Comparison of ENCODE assay signal across 9 mouse cellular contexts in genomic region chr19:14871178-14871867, GRCm38 (mm10).
DNase-seq lines count a peak whose midpoint lies in the region; ATAC-seq and TF ChIP-seq lines count a peak whose summit lies in the region.
"Had no signal": no experiment of that assay in that cellular context is flagged by ENCODE, and none has a peak within 500 bp of the region (broad histone marks: within the 10 kb centered on the region; RNA-seq: fewer than 3 reads in every experiment).

No protein-coding gene starts in this region.

- no peak for TF ChIP-seq POLR2A in kidney, adult 2 months (IDR thresholded peaks at IDR 0.05; ENCODE audit: low read depth, low read length)

- no peaks in the 10 kb centered on the region for H3K36me3 ChIP-seq in lung, embryonic 16.5 days (ENCODE audit: control insufficient read depth, insufficient read depth, low read length)
- no peaks in the 10 kb centered on the region for H3K36me3 ChIP-seq in embryonic facial prominence, embryonic 14.5 days (ENCODE audit: control insufficient read depth, insufficient read depth, low read length)
- H3K36me3 ChIP-seq in kidney, adult 2 months (ENCODE audit: control insufficient read depth, insufficient read depth, low read length) = no peaks in the 10 kb centered on the region

- intact Hi-C loops in left cerebral cortex, postnatal 4 days (cut with DNase I) = no loop called here
- intact Hi-C loops in gastrocnemius, adult 2 months (cut with DNase I) = no loop called here

- WGBS in lung, embryonic 16.5 days = 17% methylated on average over 7 of the region's 7 CpGs
- WGBS in embryonic facial prominence, embryonic 14.5 days = 11% methylated on average over 7 of the region's 7 CpGs
- WGBS in kidney, adult 2 months = 12% methylated on average over 7 of the region's 7 CpGs

- no peaks in the 10 kb centered on the region for H3K27me3 ChIP-seq in lung, embryonic 16.5 days (ENCODE audit: control insufficient read depth, insufficient read depth, low read depth, low read length)
- no peaks in the 10 kb centered on the region for H3K27me3 ChIP-seq in embryonic facial prominence, embryonic 14.5 days (replicated peaks; ENCODE audit: control insufficient read depth, insufficient read depth, low read length)
- H3K27me3 ChIP-seq in kidney, adult 2 months (replicated peaks; ENCODE audit: control insufficient read depth, insufficient read depth, low read length) = no peaks in the 10 kb centered on the region

- H3K9me3 ChIP-seq in lung, embryonic 16.5 days (ENCODE audit: control insufficient read depth, low read length) = no peaks in the 10 kb centered on the region
- H3K9me3 ChIP-seq in embryonic facial prominence, embryonic 14.5 days (ENCODE audit: control insufficient read depth, low read length) = no peaks in the 10 kb centered on the region

- DNase-seq in lung, adult 18-20 months = no peak
- peak; percentile 74 for DNase-seq in embryonic facial prominence, embryonic 14.5 days (ENCODE audit: low spot score)
- peak; percentile 15 for DNase-seq in left cerebral cortex, postnatal 4 days
- DNase-seq in retina, postnatal 1 day = peak; percentile 88
- DNase-seq in ovary, postnatal 14 days (ENCODE audit: low spot score) = no peak
- no peak for DNase-seq in gastrocnemius, adult 2 months
- DNase-seq in kidney, adult 2 months = no peak

- no peak overlapping the region for H3K4me2 ChIP-seq in lung, embryonic 16.5 days (ENCODE audit: low read depth, low read length)
- H3K4me2 ChIP-seq in embryonic facial prominence, embryonic 14.5 days (ENCODE audit: low read depth, low read length) = no peak overlapping the region

- no peaks in the 10 kb centered on the region; the same call in 1 of the 2 replicates for H3K4me1 ChIP-seq in lung, embryonic 16.5 days (replicated peaks; ENCODE audit: control insufficient read depth, insufficient read depth, low read length)
- peaks cover 5% of the 10 kb centered on the region; the same call in 1 of the 2 replicates for H3K4me1 ChIP-seq in embryonic facial prominence, embryonic 14.5 days (ENCODE audit: control insufficient read depth, insufficient read depth, low read length)
- H3K4me1 ChIP-seq in kidney, adult 2 months (ENCODE audit: control insufficient read depth, insufficient read depth, low read length) = no peaks in the 10 kb centered on the region

- H3K4me3 ChIP-seq in lung, embryonic 16.5 days (ENCODE audit: low read length) = no peak overlapping the region
- H3K4me3 ChIP-seq in embryonic facial prominence, embryonic 14.5 days (ENCODE audit: low read depth, low read length) = no peak overlapping the region
- H3K4me3 ChIP-seq in gastrocnemius, adult 2 months = no peak overlapping the region
- H3K4me3 ChIP-seq in kidney, adult 2 months (ENCODE audit: insufficient read depth, low read depth, low read length) = no peak overlapping the region

- no peak for TF ChIP-seq CTCF in gastrocnemius, adult 2 months (IDR thresholded peaks at IDR 0.05)
- no peak for TF ChIP-seq CTCF in kidney, adult 2 months (conservative IDR thresholded peaks at IDR 0.05; ENCODE audit: insufficient read depth, insufficient read length, low read depth, low read length)

- no peak overlapping the region for H3K27ac ChIP-seq in lung, embryonic 16.5 days (ENCODE audit: low read length)
- no peak overlapping the region for H3K27ac ChIP-seq in embryonic facial prominence, embryonic 14.5 days (replicated peaks; ENCODE audit: low read depth, low read length)
- no peak overlapping the region for H3K27ac ChIP-seq in gastrocnemius, adult 2 months
- no peak overlapping the region for H3K27ac ChIP-seq in kidney, adult 2 months (ENCODE audit: insufficient read depth, low read depth, low read length)
- H3K27ac ChIP-seq: macrophage had no signal

- ATAC-seq in lung, embryonic 16.5 days (ENCODE audit: low read depth) = peak; percentile 70
- ATAC-seq in embryonic facial prominence, embryonic 14.5 days (ENCODE audit: low read depth) = peak; percentile 86; the same call in 1 of the 2 replicates

- H3K9ac ChIP-seq in lung, embryonic 16.5 days (ENCODE audit: low read length) = no peak overlapping the region
- no peak overlapping the region for H3K9ac ChIP-seq in embryonic facial prominence, embryonic 14.5 days (ENCODE audit: low read depth, low read length)

Comparison
In these comparisons a context has a peak if more than half of its experiments do, and no peak if none do; other contexts are left out.
1. DNase-seq: peak in embryonic facial prominence, embryonic 14.5 days (single experiment), left cerebral cortex, postnatal 4 days (single experiment) and retina, postnatal 1 day (single experiment); none in lung, adult 18-20 months (0 of 2), ovary, postnatal 14 days (single experiment), gastrocnemius, adult 2 months (single experiment) and kidney, adult 2 months (single experiment).